Mouse (Mus musculus): Measurements from ENCODE around the gene Bap1. TPM values are rescaled to one million over a fixed set of nuclear protein-coding genes. Genes with fewer than 3 reads are reported as not detected.

Gene Bap1
- polyA plus RNA-seq, 1 experiment, result 42.0 TPM

- H3K27me3 ChIP-seq (ENCODE audit: control insufficient read depth, insufficient read depth, insufficient read length), result peaks cover 78% of the 10 kb centered on the region
- TF ChIP-seq CTCF (IDR thresholded peaks at IDR 0.05; ENCODE audit: control insufficient read depth, insufficient read depth, insufficient read length), result no peak
- no peak for TF ChIP-seq MYOG (IDR thresholded peaks at IDR 0.05; ENCODE audit: control insufficient read depth, extremely low read depth, insufficient read length)
- TF ChIP-seq MAX (IDR thresholded peaks at IDR 0.05), result no peak
- H3K36me3 ChIP-seq (ENCODE audit: control insufficient read depth, insufficient read depth), result no peaks in the 10 kb centered on the region
Measured at GRCm38 (mm10) chr14:31285728-31286127, 34.5 kb downstream of the Bap1 start.

More at GRCm38 (mm10) chr14:31285728-31286127, 34.5 kb downstream of the Bap1 start:
- Histone ChIP-seq H3K79me2 (ENCODE audit: control insufficient read depth, insufficient read depth) (no peaks in the 10 kb centered on the region), H3ac (ENCODE audit: control insufficient read depth, insufficient read length, low read depth) (no peak overlapping the region), H3K79me3 (ENCODE audit: low read depth) (no peaks in the 10 kb centered on the region), H3K4me3 (ENCODE audit: insufficient read depth, poor library complexity, severe bottlenecking) (no peak overlapping the region)

Other genes with a start within 250 kb of the Bap1 start
- gene Spcs1, start 249.8 kb upstream of the Bap1 start, polyA plus RNA-seq (2012; fragmentation: generic; extraction: Trizol), result 218 TPM
- gene Pbrm1, start 232.3 kb upstream of the Bap1 start, polyA plus RNA-seq (2012; fragmentation: generic; extraction: Trizol), result 14.3 TPM
- gene Gnl3, start 232.3 kb upstream of the Bap1 start, polyA plus RNA-seq (2012; fragmentation: generic; extraction: Trizol), result 56.7 TPM
- gene Smim4, start 122.5 kb upstream of the Bap1 start, polyA plus RNA-seq (2012; fragmentation: generic; extraction: Trizol), result 70.5 TPM
- gene Nt5dc2, start 120.4 kb upstream of the Bap1 start, polyA plus RNA-seq (2012; fragmentation: generic; extraction: Trizol), result 322 TPM
- gene Stab1, start 82.8 kb upstream of the Bap1 start, polyA plus RNA-seq (2012; fragmentation: generic; extraction: Trizol), result 0.25 TPM
- 21.0 TPM for gene Tnnc1, start 43.1 kb upstream of the Bap1 start, polyA plus RNA-seq (2012; fragmentation: generic; extraction: Trizol)
- 160 TPM for gene Nisch, start 34.5 kb upstream of the Bap1 start, polyA plus RNA-seq (2012; fragmentation: generic; extraction: Trizol)
- gene Sema3g, start 33.6 kb upstream of the Bap1 start, polyA plus RNA-seq (2012; fragmentation: generic; extraction: Trizol), result 0.14 TPM
- gene Phf7, start 133 bp upstream of the Bap1 start, polyA plus RNA-seq (2012; fragmentation: generic; extraction: Trizol), result 4.5 TPM
- gene Dnah1, start 72.4 kb downstream of the Bap1 start, polyA plus RNA-seq (2012; fragmentation: generic; extraction: Trizol), result 0.01 TPM
- 6.7 TPM for gene Capn7, start 85.2 kb downstream of the Bap1 start, polyA plus RNA-seq (2012; fragmentation: generic; extraction: Trizol)
- gene Sh3bp5, start 184.6 kb downstream of the Bap1 start, polyA plus RNA-seq (2012; fragmentation: generic; extraction: Trizol), result 8.7 TPM
- 30.2 TPM for gene Eaf1, start 242.9 kb downstream of the Bap1 start, polyA plus RNA-seq (2012; fragmentation: generic; extraction: Trizol)
- 17.0 TPM for gene Mettl6, start 243.6 kb downstream of the Bap1 start, polyA plus RNA-seq (2012; fragmentation: generic; extraction: Trizol)